Mouse (Mus musculus): ENCODE measurements around the gene Tmcc2. TPM values are rescaled to one million over a fixed set of nuclear protein-coding genes. Genes with fewer than 3 reads are reported as not detected.
A peak's percentile ranks its signal among the peaks of the same experiment; 100 is the strongest.

Gene Tmcc2
- polyA plus RNA-seq, 1 experiment from 2014 or later, result 9.8 TPM

DNA sequence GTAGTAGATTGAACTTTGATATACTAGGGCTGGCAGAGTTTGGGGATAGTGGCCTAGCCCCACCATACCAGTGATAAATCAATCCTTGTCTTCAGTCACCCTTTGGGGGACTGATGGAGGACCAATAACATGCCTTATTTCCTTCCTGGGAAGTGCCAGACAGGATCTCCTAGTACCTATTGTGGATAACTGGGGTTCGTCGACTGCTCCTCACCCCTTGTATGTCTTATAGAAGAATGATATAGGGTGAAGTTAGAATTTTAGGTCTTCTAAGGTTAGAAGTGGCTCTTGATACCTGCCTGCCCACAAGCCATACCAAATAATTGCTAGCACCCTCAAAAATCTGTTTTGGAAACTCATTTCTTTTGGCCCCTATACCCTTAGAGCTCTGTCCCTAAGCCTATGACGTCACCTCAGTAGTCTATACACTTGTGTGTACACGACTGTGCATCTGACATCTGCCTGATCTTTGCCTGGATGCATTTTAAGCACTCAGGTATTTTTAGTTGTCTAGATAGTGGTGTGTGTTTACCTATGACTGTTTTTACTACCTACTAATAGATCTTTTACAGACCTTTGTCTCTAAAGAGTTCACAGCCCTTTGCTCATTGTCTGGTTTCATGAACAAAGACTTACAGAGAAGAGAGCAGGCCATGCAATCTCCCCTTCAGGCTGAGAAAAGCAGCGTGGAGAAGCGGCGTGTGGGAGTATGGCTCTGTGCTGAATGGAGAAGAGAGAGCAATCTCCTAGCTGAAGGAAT lies 69.1 kb downstream of the Tmcc2 start:
- no peaks in the 10 kb centered on the region for H3K9me3 ChIP-seq (replicated peaks)
- peaks cover 6% of the 10 kb centered on the region for H3K27me3 ChIP-seq
- H3K4me3 ChIP-seq (replicated peaks), result no peak overlapping the region
- H3K4me1 ChIP-seq, result peaks cover 36% of the 10 kb centered on the region
- 56% methylated on average over 7 of the region's 7 CpGs for WGBS
- no peak overlapping the region for H3K4me2 ChIP-seq (replicated peaks)
- H3K27ac ChIP-seq (replicated peaks), result 0 out of 2 replicates have a peak overlapping the region, but pooled peaks have one; percentile 5
- no peak for ATAC-seq (ENCODE audit: insufficient number of reproducible peaks, low FRiP score, low TSS enrichment, low read depth)
- no peaks in the 10 kb centered on the region for H3K36me3 ChIP-seq
- no peak overlapping the region for H3K9ac ChIP-seq

DNA sequence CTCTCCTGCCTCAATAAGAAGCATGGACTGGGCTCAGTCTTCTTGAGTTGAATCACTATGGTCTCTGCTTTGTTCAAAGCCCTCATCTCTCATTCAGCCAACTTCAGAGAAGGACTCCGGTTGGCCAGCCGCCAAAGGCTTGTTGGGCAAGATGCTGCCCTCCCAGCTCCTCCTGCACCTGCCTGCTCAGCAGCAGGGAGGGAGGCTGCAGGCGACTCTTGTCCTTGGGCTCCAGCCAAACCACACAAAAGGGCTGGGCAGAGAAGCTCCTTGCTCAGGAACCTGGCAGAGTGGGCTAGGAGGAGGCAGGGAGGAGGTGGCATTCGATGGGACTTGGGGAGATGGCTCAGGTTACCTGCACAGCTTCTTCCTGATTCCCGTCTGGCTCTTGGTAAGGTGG lies 71.8 kb downstream of the Tmcc2 start:
- H3K36me3 ChIP-seq, result no peaks in the 10 kb centered on the region
- H3K27me3 ChIP-seq, result peaks cover 31% of the 10 kb centered on the region
- no peaks in the 10 kb centered on the region for H3K9me3 ChIP-seq (replicated peaks)
- peak overlapping the region; percentile 97; the same call in 1 of the 2 replicates for H3K4me2 ChIP-seq (replicated peaks)
- H3K27ac ChIP-seq (replicated peaks), result peak overlapping the region; percentile 23; the same call in 1 of the 2 replicates
- 47% methylated on average over 5 of the region's 5 CpGs for WGBS
- H3K4me1 ChIP-seq, result peaks cover 45% of the 10 kb centered on the region
- no peak overlapping the region for H3K9ac ChIP-seq
- 0 out of 2 replicates have a peak, but pooled peaks have one; percentile 59 for ATAC-seq (ENCODE audit: insufficient number of reproducible peaks, low FRiP score, low TSS enrichment, low read depth)
- H3K4me3 ChIP-seq (replicated peaks), result no peak overlapping the region

DNA sequence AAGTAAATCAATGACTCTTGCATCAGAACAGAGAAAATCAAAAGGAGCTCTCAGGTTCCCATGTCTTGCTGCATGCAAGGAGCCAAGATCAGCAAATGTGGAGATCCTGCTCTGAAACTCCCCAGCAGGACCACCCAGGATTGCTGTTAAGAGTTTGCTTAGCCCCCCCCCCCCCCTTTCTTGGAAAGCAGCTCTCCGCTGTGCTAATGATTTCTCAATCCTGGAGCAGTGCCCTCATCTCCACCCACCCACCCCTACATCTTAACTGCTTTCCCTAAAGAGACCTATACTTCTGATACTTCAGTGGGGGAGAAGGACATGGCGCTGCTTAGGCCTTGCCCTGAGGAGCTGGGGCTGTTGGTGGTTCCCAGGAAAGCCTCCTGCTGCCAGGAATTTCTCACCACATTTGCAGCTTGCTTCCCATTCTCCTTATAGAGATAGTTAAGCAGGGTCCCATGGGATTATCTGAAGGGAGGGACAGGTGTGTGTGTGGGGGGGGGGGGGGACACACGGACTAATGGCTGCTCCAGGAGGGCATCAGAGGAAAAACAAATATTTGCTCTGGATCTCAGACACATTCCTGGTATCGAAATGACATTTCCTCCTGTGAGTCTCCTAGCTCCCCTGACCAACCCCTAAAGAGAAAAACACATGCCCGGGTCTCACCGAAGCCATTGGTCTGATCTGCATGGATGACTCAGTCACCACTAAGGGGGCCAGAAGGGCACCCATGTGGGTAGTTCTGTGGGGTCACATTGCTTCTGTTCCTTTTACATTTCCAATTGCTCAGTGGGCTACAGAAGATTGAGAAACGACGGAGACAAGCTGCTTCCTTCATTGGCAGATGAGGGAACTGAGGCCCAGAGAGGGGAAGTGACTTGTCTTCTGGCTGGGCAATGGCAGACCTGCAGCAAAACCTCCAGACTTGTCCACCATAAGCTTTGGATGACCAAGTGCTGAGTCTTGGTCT lies 72.9 kb downstream of the Tmcc2 start:
- peaks cover 39% of the 10 kb centered on the region for H3K27me3 ChIP-seq
- WGBS, result 52% methylated on average over 8 of the region's 8 CpGs
- no peak overlapping the region for H3K9ac ChIP-seq
- no peaks in the 10 kb centered on the region for H3K36me3 ChIP-seq
- no peak overlapping the region for H3K4me3 ChIP-seq (replicated peaks)
- no peak for ATAC-seq (ENCODE audit: insufficient number of reproducible peaks, low FRiP score, low TSS enrichment, low read depth)
- no peaks in the 10 kb centered on the region for H3K9me3 ChIP-seq (replicated peaks)
- H3K4me2 ChIP-seq (replicated peaks), result peak overlapping the region; percentile 97; the same call in 1 of the 2 replicates
- peaks cover 44% of the 10 kb centered on the region for H3K4me1 ChIP-seq
- peak overlapping the region; percentile 39; the same call in 1 of the 2 replicates for H3K27ac ChIP-seq (replicated peaks)

DNA sequence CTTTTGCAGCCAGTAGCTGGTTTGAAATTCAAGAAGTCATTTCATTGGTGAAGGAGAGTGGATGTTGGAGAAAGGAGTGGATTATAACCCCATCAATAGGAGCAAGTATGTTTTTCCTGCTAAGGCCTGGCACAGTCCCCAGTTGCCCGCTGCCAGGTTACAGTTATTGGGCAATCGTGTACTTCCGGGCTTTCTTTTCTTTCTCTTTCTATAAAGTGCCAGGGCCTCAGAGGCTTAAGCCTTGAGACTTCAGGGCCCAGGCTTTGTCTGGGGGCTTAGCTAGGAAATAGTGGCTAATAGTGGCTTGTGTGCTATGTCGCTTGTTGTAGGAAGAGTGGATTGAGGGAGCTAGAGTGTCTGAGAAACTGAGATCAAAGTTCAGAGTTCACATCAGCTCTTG lies 73.7 kb downstream of the Tmcc2 start:
- Histone ChIP-seq H3K4me3 (replicated peaks) (no peak overlapping the region), H3K4me2 (replicated peaks) (peak overlapping the region; percentile 97), H3K4me1 (peaks cover 37% of the 10 kb centered on the region), H3K36me3 (no peaks in the 10 kb centered on the region), H3K27me3 (peaks cover 39% of the 10 kb centered on the region), H3K27ac (replicated peaks) (0 out of 2 replicates have a peak overlapping the region, but pooled peaks have one; percentile 34), H3K9ac (no peak overlapping the region), H3K9me3 (replicated peaks) (no peaks in the 10 kb centered on the region)
- ATAC-seq (ENCODE audit: insufficient number of reproducible peaks, low FRiP score, low TSS enrichment, low read depth), result no peak
- WGBS, result 77% methylated on average over 4 of the region's 4 CpGs

DNA sequence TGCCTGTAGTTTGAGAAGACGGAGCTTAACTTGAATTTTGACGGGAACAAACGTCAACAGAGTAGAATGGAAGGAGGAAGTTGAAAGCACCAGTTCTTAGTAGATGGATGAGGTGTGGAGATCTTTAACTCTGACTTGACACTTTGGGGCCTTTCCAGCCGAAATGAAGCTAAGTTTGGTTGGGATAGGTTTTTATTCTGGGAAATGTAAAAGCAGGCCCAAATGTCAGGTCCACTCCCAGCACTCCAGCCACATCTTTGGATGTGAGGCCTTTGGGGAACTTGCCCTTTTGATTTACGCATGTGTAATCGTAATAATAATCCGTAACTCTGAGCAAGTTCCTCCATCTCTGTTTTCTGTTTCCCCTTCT lies 74.5 kb downstream of the Tmcc2 start:
- Histone ChIP-seq H3K36me3 (no peaks in the 10 kb centered on the region), H3K9ac (0 out of 2 replicates have a peak overlapping the region, but pooled peaks have one; percentile 48), H3K27ac (replicated peaks) (peak overlapping the region; percentile 22; the same call in 1 of the 2 replicates), H3K9me3 (replicated peaks) (no peaks in the 10 kb centered on the region), H3K27me3 (peaks cover 39% of the 10 kb centered on the region), H3K4me1 (peaks cover 34% of the 10 kb centered on the region), H3K4me2 (replicated peaks) (peak overlapping the region; percentile 97), H3K4me3 (replicated peaks) (peak overlapping the region; percentile 59)
- WGBS, result 39% methylated on average over 7 of the region's 7 CpGs
- no peak for ATAC-seq (ENCODE audit: insufficient number of reproducible peaks, low FRiP score, low TSS enrichment, low read depth)

DNA sequence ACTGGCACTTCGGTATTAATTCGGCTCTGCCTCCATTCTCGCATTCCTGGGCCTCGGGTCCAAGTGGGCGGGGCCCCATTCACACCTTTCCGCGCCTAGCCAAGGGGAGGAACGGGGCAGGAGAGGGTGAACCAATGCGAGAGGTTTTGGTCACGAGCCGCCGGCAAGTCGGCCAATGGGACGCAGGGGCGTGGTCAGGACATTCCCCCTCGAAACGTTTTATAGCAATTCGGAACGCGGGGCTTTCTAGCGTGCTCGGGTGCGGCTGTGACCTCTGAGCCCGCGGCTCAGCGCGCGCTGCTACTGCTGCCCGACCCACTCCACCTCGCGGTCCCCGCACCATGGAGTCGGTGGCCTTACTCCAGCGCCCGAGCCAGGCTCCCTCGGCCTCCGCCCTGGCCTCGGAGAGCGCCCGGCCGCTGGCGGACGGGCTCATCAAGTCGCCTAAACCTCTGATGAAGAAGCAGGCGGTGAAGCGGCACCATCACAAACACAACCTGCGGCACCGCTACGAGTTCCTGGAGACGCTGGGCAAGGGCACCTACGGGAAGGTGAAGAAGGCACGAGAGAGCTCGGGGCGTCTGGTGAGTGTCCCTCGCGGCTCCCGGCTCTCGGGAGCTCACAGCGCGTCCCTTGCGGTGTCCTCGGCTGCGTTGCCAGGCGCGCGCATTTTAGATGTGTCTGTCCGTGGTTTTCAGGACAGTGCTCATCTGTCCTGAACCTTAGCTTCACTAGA lies 75.0 kb downstream of the Tmcc2 start, which contains the start of gene Nuak2:
Nuak2 (plus strand) TSS at position 238 of the 736 bp plus-strand sequence.
- Histone ChIP-seq H3K36me3 (no peaks in the 10 kb centered on the region), H3K4me2 (replicated peaks) (peak within 1 kb of the TSS; percentile 97), H3K9ac (peak within 1 kb of the TSS; percentile 48; the same call in 1 of the 2 replicates), H3K9me3 (replicated peaks) (no peaks in the 10 kb centered on the region), H3K4me1 (peaks cover 34% of the 10 kb centered on the region), H3K27me3 (peaks cover 39% of the 10 kb centered on the region), H3K27ac (replicated peaks) (peak within 1 kb of the TSS; percentile 22; the same call in 1 of the 2 replicates), H3K4me3 (replicated peaks) (peak within 1 kb of the TSS; percentile 59)
- ATAC-seq (ENCODE audit: insufficient number of reproducible peaks, low FRiP score, low TSS enrichment, low read depth), result peak; percentile 63
- under 1% methylated on average over 67 of the region's 67 CpGs for WGBS

DNA sequence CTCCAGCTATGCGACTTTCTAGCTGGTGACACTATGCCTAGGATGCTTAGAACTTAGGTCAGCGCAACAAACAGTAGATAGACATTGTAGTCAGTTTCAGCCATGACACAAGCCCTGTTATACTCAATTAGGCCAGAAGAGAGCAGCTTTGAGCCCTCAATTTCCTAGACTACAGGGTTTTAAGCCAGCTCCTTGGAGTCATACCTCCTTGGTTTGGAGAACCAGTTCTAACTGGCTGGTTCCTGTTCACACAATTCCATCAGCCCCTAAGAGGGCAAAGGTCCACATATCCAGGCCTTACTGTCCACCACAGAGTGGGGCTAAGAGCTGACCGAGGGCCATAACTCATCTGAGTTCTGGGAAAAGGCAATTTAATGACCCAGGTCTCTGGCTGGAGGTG lies 78.4 kb downstream of the Tmcc2 start:
- ATAC-seq (ENCODE audit: insufficient number of reproducible peaks, low FRiP score, low TSS enrichment, low read depth), result no peak
- Histone ChIP-seq H3K9ac (no peak overlapping the region), H3K27me3 (peaks cover 43% of the 10 kb centered on the region), H3K4me3 (replicated peaks) (no peak overlapping the region), H3K4me1 (peaks cover 19% of the 10 kb centered on the region), H3K9me3 (replicated peaks) (no peaks in the 10 kb centered on the region), H3K27ac (replicated peaks) (no peak overlapping the region), H3K4me2 (replicated peaks) (no peak overlapping the region), H3K36me3 (no peaks in the 10 kb centered on the region)
- 61% methylated on average over 3 of the region's 3 CpGs for WGBS

DNA sequence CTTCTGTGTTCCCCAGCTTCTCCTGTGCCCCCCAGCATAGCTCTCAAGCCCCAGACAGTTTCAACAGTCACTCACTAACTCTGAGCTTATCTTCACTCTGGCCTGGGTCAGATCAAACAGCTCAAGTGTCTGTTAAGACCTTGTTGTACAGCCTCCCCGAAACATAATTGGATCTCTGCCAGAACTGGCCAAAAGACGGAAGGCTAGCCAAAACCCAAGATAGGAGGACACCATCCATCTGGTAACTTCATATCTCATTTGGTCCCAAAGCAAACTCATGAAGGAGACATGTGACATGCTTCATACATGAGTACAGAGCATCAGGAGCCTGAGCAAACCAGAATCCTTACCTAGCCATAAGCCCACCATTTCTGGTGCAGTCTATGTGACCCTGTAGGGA lies 79.0 kb downstream of the Tmcc2 start:
- WGBS, result 60% methylated on average over 2 of the region's 2 CpGs
- H3K27ac ChIP-seq (replicated peaks), result no peak overlapping the region
- no peak overlapping the region for H3K9ac ChIP-seq

DNA sequence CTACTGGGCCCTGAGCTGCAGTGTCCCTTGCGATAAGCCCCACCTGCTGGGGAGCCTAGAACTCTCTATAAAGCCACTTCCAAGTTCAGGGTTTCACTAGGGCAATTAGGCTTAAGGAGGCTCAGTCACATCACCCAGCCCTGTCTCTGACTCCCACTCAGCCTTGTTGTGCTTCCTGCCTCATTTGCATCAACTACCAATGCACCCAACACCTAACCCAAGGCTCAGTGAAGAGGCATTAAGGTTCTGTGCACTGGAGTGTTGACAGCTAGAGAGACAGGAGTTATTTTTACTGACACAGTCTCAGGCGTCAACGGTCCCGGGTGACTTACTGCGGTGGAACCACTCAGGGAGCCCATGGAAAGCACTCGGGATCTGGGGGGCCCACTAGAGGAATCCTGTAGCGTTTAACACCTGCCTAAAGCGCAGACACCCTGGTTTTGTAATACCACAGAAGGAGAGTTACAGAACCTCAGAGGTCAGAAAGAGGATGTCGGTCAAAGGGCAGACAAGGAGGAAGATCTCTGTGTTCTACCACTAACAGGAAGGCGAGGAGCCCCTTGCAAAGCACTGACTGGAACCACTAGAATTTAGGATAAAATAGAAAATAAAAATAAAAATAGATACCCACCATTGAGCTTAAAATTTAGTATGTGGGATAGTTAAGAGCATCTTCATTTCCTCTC lies 79.8 kb downstream of the Tmcc2 start:
- no peak overlapping the region for H3K27ac ChIP-seq (replicated peaks)
- H3K9me3 ChIP-seq (replicated peaks), result no peaks in the 10 kb centered on the region
- peaks cover 31% of the 10 kb centered on the region for H3K27me3 ChIP-seq
- peaks cover 8% of the 10 kb centered on the region for H3K4me1 ChIP-seq
- H3K9ac ChIP-seq, result no peak overlapping the region
- 64% methylated on average over 10 of the region's 10 CpGs for WGBS
- H3K4me2 ChIP-seq (replicated peaks), result no peak overlapping the region
- ATAC-seq (ENCODE audit: insufficient number of reproducible peaks, low FRiP score, low TSS enrichment, low read depth), result no peak
- no peak overlapping the region for H3K4me3 ChIP-seq (replicated peaks)
- no peaks in the 10 kb centered on the region for H3K36me3 ChIP-seq

More for the DNA sequence above, 79.0 kb downstream of the Tmcc2 start:
- peaks cover 38% of the 10 kb centered on the region for H3K27me3 ChIP-seq
- H3K4me2 ChIP-seq (replicated peaks), result no peak overlapping the region
- H3K4me3 ChIP-seq (replicated peaks), result no peak overlapping the region
- H3K36me3 ChIP-seq, result no peaks in the 10 kb centered on the region
- no peak for ATAC-seq (ENCODE audit: insufficient number of reproducible peaks, low FRiP score, low TSS enrichment, low read depth)
- no peaks in the 10 kb centered on the region for H3K9me3 ChIP-seq (replicated peaks)
- H3K4me1 ChIP-seq, result peaks cover 14% of the 10 kb centered on the region

DNA sequence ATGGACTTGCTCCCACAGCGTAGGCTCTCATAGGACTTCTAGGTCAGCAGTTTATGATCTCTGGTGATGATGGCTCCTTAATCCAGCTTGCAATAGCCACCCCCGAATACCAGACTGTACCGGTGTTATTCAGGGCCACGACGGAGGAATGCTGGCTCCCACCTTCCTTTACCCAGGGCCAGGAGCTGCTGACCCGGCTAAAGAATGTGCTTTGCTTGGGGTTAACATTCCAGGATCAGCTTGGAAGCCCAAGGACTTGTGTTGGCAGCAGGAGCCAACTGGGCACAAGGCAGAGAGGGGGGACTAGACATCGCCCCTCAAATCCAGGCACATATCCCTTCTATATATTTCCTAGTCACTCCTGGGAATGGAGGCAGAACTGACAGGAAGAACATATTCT lies 80.3 kb downstream of the Tmcc2 start:
- Histone ChIP-seq H3K27me3 (peaks cover 25% of the 10 kb centered on the region), H3K9ac (no peak overlapping the region), H3K27ac (replicated peaks) (no peak overlapping the region), H3K4me3 (replicated peaks) (no peak overlapping the region), H3K4me2 (replicated peaks) (no peak overlapping the region), H3K9me3 (replicated peaks) (no peaks in the 10 kb centered on the region), H3K36me3 (no peaks in the 10 kb centered on the region), H3K4me1 (peaks cover 4% of the 10 kb centered on the region; the same call in 1 of the 2 replicates)
- 64% methylated on average over 7 of the region's 7 CpGs for WGBS
- no peak for ATAC-seq (ENCODE audit: insufficient number of reproducible peaks, low FRiP score, low TSS enrichment, low read depth)

Data from embryonic facial prominence, embryonic 15.5 days (tissue).